Mouse (Mus musculus): ENCODE data around the gene Mgme1.

DNA sequence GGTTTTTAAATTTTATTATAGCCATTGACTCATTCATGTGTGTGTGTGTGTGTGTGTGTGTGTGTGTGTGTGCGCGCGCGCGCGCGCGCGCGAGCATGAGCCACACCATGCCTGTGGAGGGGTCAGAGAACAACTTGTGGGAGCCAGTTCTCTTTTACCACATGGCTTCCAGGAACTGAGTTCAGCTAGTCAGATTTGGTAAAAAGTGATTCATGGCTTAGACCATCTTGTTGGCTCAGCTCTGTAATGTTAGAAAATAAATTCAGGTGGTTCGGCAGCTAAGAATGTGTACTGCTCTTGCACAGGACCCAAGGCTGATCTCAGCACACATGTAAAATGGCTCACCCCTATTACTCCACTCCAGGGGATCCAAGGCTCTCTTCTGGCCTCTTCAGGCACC lies 30.6 kb downstream of the Mgme1 start:
- TF ChIP-seq RCOR1 (IDR thresholded peaks at IDR 0.05; ENCODE audit: low read depth, low read length), result no peak
- TF ChIP-seq ZNF384 (IDR thresholded peaks at IDR 0.05; ENCODE audit: low read depth, low read length), result no peak
- TF ChIP-seq POLR2A (IDR thresholded peaks at IDR 0.05; ENCODE audit: control insufficient read depth in 1 of 2, insufficient read depth in 1 of 2, low read depth in 1 of 2, low read length in 2 of 2, poor library complexity in 1 of 2), result no peak

All from MEL (cell line).